Mouse (Mus musculus) neutrophil, adult 83 days (primary cell): ENCODE measurements around the gene Synrg. TPM values are rescaled to one million over a fixed set of nuclear protein-coding genes. Genes with fewer than 3 reads are reported as not detected.

Experiments used
- total RNA-seq, 2 experiments: library from RNA; stranded (reverse); gene quantifications; one replicate each; pipeline ENCODE4 v1.2.4; 2023

The Synrg gene
- 10 to 100 TPM; 42.9 to 43.7 TPM for total RNA-seq

DNA sequence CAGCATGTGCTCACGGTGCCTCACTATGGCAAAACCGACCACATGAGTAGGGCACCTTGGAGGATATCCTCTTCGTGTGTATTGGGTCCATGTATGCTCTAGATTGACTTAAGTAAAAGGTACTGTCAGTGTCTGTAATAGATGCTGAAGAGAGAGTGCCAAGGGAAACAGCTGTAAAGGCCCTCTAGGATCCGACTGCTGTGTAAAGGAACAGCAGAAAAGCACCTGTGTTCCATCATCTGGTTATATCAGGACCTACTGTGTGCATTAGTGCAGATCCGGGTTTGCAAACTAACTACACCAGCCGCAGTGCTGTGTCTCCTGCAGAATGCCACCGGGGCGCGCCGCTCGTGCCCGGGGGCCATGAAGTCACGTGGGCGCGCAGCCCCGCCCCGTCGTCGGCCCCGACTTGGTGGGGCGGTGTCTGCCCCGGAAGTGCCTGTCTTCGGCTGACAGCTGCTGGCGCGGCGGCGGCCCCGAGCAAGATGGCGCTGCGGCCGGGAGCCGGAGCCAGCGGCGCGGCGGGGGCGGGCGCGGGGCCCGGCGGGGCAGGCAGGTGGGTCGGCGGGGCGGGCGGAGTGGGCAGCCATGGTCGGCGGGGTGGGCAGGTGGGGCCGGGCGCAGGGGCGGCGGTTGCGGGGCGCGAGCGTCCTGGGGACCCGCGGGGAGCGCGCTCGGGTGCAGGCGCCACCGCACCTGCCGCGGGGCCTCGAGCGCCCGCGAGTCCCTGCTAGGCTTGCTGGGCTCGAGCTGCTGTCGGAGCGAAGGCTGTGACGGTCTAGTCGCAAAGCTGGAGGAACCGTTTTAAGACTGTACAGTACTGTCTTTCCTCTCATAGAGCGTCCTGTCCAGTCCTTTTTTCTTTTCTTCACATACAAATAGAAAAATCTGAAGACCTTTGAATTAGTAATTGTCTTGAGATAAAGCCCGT is at the start of gene Synrg:
Synrg (plus strand) TSS at position 438 of the 931 bp plus-strand sequence.

DNA sequence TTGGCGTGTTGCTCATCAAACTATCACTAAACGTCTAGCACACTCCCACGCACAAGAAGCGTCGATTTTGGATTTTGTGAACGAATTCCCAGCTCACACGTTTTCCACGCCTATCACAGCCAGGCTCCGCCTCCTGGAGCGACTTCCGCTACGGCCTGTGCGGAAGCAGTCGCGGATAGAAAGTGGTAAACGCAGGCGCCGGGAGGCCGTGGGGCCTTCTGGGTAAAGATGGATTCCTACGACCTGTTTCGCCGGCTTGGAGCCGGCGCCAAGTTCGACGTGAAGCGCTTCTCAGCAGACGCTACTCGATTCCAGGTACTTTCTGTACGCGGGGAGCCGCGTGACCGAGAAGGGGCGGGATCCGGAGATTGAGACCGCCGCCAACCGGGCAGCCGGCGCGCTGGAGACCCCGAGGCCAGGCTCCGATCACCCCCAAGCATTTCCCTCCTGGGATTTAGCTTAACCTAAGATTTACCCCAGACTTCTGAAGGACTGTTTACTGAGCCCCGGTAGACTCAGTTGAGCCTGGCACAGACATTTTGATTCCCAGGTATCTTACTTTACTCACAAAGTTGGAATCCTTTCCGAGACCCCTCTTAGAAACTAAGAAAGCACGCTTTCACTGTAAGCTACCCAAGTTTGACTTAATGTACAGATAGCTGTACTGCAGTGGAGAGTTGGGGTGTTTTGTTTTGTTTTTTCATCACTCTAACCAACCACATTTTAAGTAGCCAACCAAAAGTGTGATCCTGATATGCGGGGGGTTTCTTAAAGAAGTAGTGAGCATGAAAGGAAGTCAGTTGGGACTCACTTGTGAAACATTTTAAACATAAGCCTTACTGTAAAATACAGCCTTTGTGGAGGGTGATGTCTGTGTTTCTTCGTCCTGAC is 22.0 kb upstream of the Synrg start, which contains the start of gene Ddx52:
Ddx52 (plus strand) TSS at position 113 of the 891 bp plus-strand sequence.

DNA sequence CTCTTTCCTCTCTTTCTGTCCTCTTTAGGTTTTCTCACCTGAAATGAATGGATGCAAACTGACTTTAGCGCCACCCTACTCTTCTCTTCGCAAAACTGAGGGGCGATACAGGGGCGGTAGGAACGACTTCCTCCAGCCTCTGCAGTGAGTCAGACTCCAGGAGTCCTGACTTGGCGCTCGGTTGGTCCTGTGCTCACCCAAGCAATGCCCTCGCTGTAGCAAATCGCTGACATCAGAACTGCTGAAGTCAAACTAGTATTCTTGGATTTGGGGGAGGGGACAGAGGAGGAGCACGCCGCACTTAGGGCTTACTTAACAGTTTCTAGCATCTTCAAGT is 104.8 kb downstream of the Synrg start, which contains the start of gene Dusp14:
Dusp14 (minus strand) TSS at position 228 of the 337 bp plus-strand sequence.

Other genes with a start within 250 kb of the Synrg start
- 100 to 1,000 TPM; 660 to 716 TPM for gene Wfdc21, start 217.5 kb upstream of the Synrg start, total RNA-seq
- 10 to 100 TPM; 29.5 to 38.3 TPM for gene Heatr6, start 210.7 kb upstream of the Synrg start, total RNA-seq
- gene Hnf1b, start 114.4 kb upstream of the Synrg start, total RNA-seq = under 1 TPM in 1 of 2 experiments, not detected in 1; 0.18 TPM
- gene Ddx52, start 22.4 kb upstream of the Synrg start, total RNA-seq = 10 to 100 TPM; 21.1 to 21.3 TPM
- not detected for gene Dusp14, start 104.8 kb downstream of the Synrg start, total RNA-seq
- gene Tada2a, start 165.2 kb downstream of the Synrg start, total RNA-seq = 1 to 10 TPM; 5.4 to 5.5 TPM
- 10 to 100 TPM; 19.8 to 20.0 TPM for gene Acaca, start 165.2 kb downstream of the Synrg start, total RNA-seq
- not detected for gene Gm11437, start 203.0 kb downstream of the Synrg start, total RNA-seq